Mouse (Mus musculus) midbrain, embryonic 15.5 days (tissue): ENCODE measurements around the gene Zfp212. TPM values are rescaled to one million over a fixed set of nuclear protein-coding genes. Genes with fewer than 3 reads are reported as not detected.

Experiments
- ATAC-seq: fragments of 200-750 bp; cut with Nextera tagmentation; replicated peaks from 2 replicates; pipeline ENCODE4 v1.8.0; 2017; ENCODE audit warnings: moderate TSS enrichment
- H3K27ac ChIP-seq: fragments of 300-500 bp; sonication (generic); 2 replicates; pipeline ENCODE4 v1.5.1; 2015; ENCODE audit warnings: mild to moderate bottlenecking, inconsistent platforms
- H3K27me3 ChIP-seq: fragments of 300-500 bp; sonication (generic); replicated peaks from 2 replicates; pipeline ENCODE4 v1.6.1; 2015; ENCODE audit warnings: inconsistent platforms
- H3K36me3 ChIP-seq: fragments of 300-500 bp; sonication (generic); replicated peaks from 2 replicates; pipeline ENCODE4 v1.6.1; 2015; ENCODE audit warnings: inconsistent platforms
- H3K4me1 ChIP-seq: fragments of 300-500 bp; sonication (generic); 2 replicates; pipeline ENCODE4 v1.6.1; 2015; ENCODE audit warnings: inconsistent platforms
- H3K4me2 ChIP-seq: fragments of 300-500 bp; sonication (generic); 2 replicates; pipeline ENCODE4 v1.6.1; 2015; ENCODE audit warnings: inconsistent platforms, mild to moderate bottlenecking, moderate library complexity
- H3K4me3 ChIP-seq: fragments of 300-500 bp; sonication (generic); 2 replicates; pipeline ENCODE4 v1.5.1; 2015; ENCODE audit warnings: mild to moderate bottlenecking, inconsistent platforms
- H3K9ac ChIP-seq: fragments of 300-500 bp; sonication (generic); 2 replicates; pipeline ENCODE4 v1.6.1; 2015; ENCODE audit warnings: mild to moderate bottlenecking, inconsistent platforms
- H3K9me3 ChIP-seq: fragments of 300-500 bp; sonication (generic); 2 replicates; pipeline ENCODE4 v1.6.1; 2016; ENCODE audit warnings: inconsistent platforms
- WGBS: fragments of 180-500 bp; shearing (Covaris S2); methylation state at CpG from one replicate; pipeline ENCODE4 v1.1.7; 2015; ENCODE audit warnings: mixed read lengths; 5-methylcytosine and 5-hydroxymethylcytosine counted together
- polyA plus RNA-seq: library from polyadenylated mRNA; unstranded; fragments of >200 nt; fragmentation: Nextera tagmentation; extraction: Ambion mirVana; gene quantifications from 2 replicates; pipeline ENCODE4 v1.2.1, GENCODE M21; 2015

Gene Zfp212
- polyA plus RNA-seq, 1 experiment from 2014 or later, result 20.0 TPM

DNA sequence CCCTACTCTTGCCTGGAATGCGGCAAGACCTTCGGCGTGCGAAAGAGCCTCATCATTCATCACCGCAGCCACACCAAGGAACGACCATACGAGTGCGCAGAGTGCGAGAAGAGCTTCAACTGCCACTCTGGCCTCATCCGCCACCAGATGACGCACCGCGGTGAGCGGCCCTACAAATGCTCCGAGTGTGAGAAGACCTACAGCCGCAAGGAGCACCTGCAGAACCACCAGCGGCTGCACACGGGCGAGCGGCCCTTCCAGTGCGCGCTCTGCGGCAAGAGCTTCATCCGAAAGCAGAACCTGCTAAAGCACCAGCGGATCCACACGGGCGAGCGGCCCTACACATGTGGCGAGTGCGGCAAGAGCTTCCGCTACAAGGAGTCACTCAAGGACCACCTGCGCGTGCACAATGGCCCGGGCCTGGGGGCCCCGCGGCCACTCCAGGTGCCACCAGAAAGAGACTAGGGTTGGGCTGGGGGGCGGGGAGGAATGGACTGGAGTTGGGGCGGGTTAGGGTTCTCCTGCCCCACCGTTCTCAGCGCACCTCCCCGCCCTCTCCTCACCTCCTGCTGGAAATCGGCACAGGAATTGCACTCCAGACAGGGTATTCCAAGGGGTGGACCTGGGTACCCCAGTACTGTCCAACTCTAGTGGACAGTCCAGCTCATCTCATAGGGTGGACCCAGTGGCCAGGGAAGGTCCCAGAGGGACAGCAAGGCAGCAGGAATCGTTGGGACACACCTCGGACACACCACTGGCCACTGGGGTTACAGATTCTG, 15.2 kb upstream of the Zfp212 start:
- Histone ChIP-seq H3K4me3 (no peak overlapping the region), H3K9ac (no peak overlapping the region), H3K27ac (no peak overlapping the region), H3K4me1 (no peaks in the 10 kb centered on the region), H3K27me3 (no peaks in the 10 kb centered on the region), H3K4me2 (no peak overlapping the region), H3K36me3 (peaks cover 64% of the 10 kb centered on the region), H3K9me3 (no peaks in the 10 kb centered on the region)
- WGBS, result 57% methylated on average over 44 of the region's 44 CpGs
- ATAC-seq, result peak; percentile 48

- WGBS, result 100% methylated on average over 5 of the region's 5 CpGs
- Histone ChIP-seq H3K4me2 (no peak overlapping the region), H3K27ac (no peak overlapping the region), H3K36me3 (peaks cover 55% of the 10 kb centered on the region), H3K9me3 (no peaks in the 10 kb centered on the region), H3K27me3 (no peaks in the 10 kb centered on the region), H3K4me3 (no peak overlapping the region), H3K9ac (no peak overlapping the region), H3K4me1 (no peaks in the 10 kb centered on the region)
- no peak for ATAC-seq
Observed at GRCm38 (mm10) chr6:47906326-47906725, 13.9 kb upstream of the Zfp212 start.

DNA sequence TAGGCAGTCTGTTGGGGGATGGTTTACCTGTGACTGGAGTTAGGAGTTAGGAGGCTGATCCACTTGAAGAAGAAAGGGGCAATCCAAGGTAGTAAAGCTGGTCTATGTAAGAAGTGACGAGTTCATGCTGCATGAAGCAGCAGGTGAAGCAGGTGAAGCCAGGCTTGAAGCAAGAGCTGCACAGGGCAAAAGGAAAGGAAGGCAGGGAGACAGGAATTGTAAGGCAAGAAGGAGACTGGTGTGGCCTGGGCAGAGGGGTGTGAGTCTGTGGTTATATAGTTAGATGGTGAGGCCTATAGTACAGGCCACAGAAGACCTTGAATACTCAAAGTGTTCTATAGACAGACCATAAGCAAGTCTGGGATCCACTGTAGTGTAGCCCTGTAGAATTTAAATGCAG, 11.3 kb upstream of the Zfp212 start:
- no peaks in the 10 kb centered on the region for H3K9me3 ChIP-seq
- H3K4me3 ChIP-seq, result no peak overlapping the region
- no peak for ATAC-seq
- no peak overlapping the region for H3K27ac ChIP-seq
- no peaks in the 10 kb centered on the region for H3K4me1 ChIP-seq
- no peak overlapping the region for H3K4me2 ChIP-seq
- peaks cover 33% of the 10 kb centered on the region for H3K36me3 ChIP-seq
- 97% methylated on average over 1 of the region's 1 CpGs for WGBS
- no peaks in the 10 kb centered on the region for H3K27me3 ChIP-seq
- H3K9ac ChIP-seq, result no peak overlapping the region

DNA sequence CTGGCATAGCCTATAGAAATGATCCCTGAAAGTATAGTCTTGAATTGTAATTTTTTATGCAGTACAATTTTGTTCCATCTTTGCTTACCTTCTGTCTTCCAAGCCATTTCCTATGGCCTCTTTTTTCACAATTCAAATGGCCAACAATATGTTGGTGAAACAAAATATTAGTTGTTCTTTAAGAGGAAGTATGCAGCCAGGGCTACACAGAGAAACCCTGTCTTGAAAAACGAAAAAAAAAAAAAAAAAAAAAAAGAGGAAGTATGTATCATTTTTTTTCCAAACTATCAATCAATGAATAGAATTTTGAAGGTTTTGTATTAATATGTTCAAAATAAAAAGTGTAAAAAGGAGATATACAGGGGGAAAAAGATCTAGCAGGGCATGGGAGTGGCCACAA, 8.6 kb upstream of the Zfp212 start:
- no peak overlapping the region for H3K4me3 ChIP-seq
- H3K27me3 ChIP-seq, result no peaks in the 10 kb centered on the region
- H3K27ac ChIP-seq, result no peak overlapping the region
- WGBS, result 61% methylated on average over 1 of the region's 1 CpGs
- no peak overlapping the region for H3K4me2 ChIP-seq
- no peak for ATAC-seq
- peaks cover 8% of the 10 kb centered on the region; the same call in 1 of the 2 replicates for H3K36me3 ChIP-seq
- H3K4me1 ChIP-seq, result no peaks in the 10 kb centered on the region
- no peak overlapping the region for H3K9ac ChIP-seq
- H3K9me3 ChIP-seq, result no peaks in the 10 kb centered on the region

- 62% methylated on average over 3 of the region's 3 CpGs for WGBS
- H3K4me3 ChIP-seq, result no peak overlapping the region
- 0 out of 2 replicates have a peak, but pooled peaks cover under 1% of the 10 kb centered on the region for H3K36me3 ChIP-seq
- H3K27ac ChIP-seq, result no peak overlapping the region
- H3K4me2 ChIP-seq, result no peak overlapping the region
- H3K27me3 ChIP-seq, result no peaks in the 10 kb centered on the region
- no peak for ATAC-seq
- no peaks in the 10 kb centered on the region for H3K9me3 ChIP-seq
- no peaks in the 10 kb centered on the region for H3K4me1 ChIP-seq
- H3K9ac ChIP-seq, result no peak overlapping the region
Observed at GRCm38 (mm10) chr6:47912991-47913390, 7.3 kb upstream of the Zfp212 start.

DNA sequence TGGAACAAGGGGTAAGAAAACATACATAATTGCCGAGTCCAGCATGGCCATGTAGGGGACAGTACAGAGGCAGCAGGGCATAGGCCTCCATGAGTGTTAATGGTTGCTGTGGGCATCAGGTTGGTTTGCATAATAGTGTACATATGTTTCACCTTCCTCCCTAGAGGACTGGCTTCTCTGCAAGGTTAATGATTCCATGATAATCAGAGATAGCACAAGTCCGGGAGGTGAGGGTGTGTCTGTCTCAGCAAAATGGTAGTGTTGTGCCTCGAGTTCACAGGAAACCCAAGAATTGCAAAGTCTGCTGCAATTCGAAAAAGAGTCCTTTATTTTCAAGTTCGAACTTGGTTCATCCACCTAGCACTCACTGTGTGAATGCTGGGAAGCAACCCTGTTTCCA, 3.2 kb upstream of the Zfp212 start:
- H3K4me3 ChIP-seq, result no peak overlapping the region
- WGBS, result 85% methylated on average over 5 of the region's 5 CpGs

DNA sequence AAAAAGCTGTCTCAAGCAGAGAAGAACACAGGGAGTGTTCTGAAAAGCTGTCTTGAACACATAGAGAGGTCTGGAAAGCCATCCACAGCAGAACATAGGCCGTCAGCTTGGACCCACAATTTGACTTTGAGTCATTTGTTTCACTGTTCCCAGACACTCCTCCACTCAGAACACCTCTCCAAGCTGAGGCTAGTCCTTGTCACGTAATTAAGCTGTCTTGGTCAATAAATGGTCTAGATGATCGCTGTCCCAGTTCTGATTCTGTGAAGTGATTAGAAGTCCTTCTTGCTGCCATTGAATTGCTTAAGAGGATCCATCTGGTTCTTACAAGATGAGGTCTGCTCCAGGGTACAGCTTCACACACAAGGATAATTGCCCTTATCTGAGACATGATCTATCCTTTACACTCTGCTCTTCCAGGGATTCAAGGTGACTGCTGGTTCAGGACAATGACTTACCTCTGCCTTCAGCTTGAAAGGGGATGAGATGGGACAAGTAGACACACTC, 1.5 kb upstream of the Zfp212 start:
- H3K27me3 ChIP-seq, result no peaks in the 10 kb centered on the region
- WGBS, result 86% methylated on average over 3 of the region's 3 CpGs
- no peaks in the 10 kb centered on the region for H3K9me3 ChIP-seq
- no peak overlapping the region for H3K4me3 ChIP-seq
- no peak overlapping the region for H3K9ac ChIP-seq
- no peak overlapping the region for H3K27ac ChIP-seq
- no peak for ATAC-seq
- peaks cover 20% of the 10 kb centered on the region for H3K4me1 ChIP-seq
- H3K36me3 ChIP-seq, result no peaks in the 10 kb centered on the region
- H3K4me2 ChIP-seq, result no peak overlapping the region

More for the DNA sequence above, 3.2 kb upstream of the Zfp212 start:
- Histone ChIP-seq H3K36me3 (no peaks in the 10 kb centered on the region), H3K4me2 (no peak overlapping the region), H3K27me3 (no peaks in the 10 kb centered on the region), H3K9ac (no peak overlapping the region), H3K27ac (no peak overlapping the region), H3K4me1 (peaks cover 16% of the 10 kb centered on the region), H3K9me3 (no peaks in the 10 kb centered on the region)
- no peak for ATAC-seq

- peak; percentile 24 for ATAC-seq
- 26% methylated on average over 11 of the region's 11 CpGs for WGBS
Observed at GRCm38 (mm10) chr6:47919646-47920446, 430 bp upstream of the Zfp212 start.

DNA sequence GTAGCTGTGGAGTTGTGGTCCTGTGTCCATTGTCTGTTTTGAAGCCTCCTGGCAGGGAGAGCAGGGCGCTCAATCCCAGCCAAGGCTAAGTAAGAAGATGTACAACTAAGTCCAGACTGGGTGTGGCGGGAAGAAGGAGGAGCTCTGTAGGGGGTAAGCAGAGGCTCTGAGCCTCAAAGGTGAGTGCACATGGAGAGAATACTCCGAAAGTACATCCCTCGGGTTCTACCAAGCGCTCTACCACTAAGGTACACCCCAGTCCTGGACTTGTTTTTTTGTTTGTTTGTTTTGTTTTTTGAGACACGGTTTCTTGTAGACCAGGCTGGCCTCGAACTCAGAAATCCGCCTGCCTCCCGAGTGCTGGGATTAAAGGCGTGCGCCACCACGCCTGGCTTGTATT, 22.2 kb downstream of the Zfp212 start:
- no peaks in the 10 kb centered on the region for H3K36me3 ChIP-seq
- H3K4me1 ChIP-seq, result peaks cover 10% of the 10 kb centered on the region; the same call in 1 of the 2 replicates
- H3K9ac ChIP-seq, result peak overlapping the region; percentile 51; the same call in 1 of the 2 replicates
- no peaks in the 10 kb centered on the region; the same call in 1 of the 2 replicates for H3K27me3 ChIP-seq
- H3K27ac ChIP-seq, result no peak overlapping the region
- H3K9me3 ChIP-seq, result no peaks in the 10 kb centered on the region
- peak overlapping the region; percentile 43 for H3K4me3 ChIP-seq
- H3K4me2 ChIP-seq, result peak overlapping the region; percentile 85
- WGBS, result 52% methylated on average over 12 of the region's 12 CpGs
- peak; percentile 13; the same call in 1 of the 2 replicates for ATAC-seq

More at GRCm38 (mm10) chr6:47919646-47920446, 430 bp upstream of the Zfp212 start:
- H3K9me3 ChIP-seq, result no peaks in the 10 kb centered on the region
- H3K27ac ChIP-seq, result peak overlapping the region; percentile 96
- peaks cover 20% of the 10 kb centered on the region for H3K4me1 ChIP-seq
- H3K4me2 ChIP-seq, result peak overlapping the region; percentile 91
- peak overlapping the region; percentile 95 for H3K4me3 ChIP-seq
- H3K27me3 ChIP-seq, result no peaks in the 10 kb centered on the region
- H3K9ac ChIP-seq, result peak overlapping the region; percentile 38; the same call in 1 of the 2 replicates
- H3K36me3 ChIP-seq, result no peaks in the 10 kb centered on the region

DNA sequence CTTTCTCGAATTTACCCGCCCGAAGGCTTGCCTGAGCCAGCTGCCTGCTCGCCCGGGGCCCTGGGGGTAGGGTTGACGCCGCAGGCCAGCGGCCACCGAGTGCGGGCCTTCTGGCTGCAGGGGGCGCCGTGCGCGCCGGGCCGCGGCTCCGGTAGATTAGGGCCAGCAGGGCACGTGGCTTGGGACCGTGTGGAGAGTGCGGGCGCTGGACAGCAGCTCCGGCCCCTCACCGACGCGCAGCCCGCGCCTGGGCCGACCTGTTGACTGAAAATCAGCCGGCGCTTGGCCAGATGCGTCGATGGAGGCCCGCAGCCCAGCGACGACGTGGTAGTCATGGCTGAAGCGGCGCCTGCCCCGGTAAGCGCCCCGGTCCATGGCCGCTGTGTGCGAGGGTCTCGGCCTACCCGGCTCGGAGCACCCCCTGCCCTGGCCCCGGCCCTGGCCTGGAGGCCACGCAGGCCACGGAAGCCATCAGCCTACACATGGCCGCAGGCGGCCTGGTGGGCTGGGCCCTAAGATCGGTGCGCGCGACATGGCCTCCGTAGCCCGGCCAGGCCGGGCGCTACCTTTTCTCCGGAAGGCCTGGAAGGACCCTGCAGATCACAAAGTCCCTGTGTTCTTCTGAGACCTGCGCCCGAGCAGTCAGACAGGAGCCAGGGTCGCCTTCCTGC, 22.9 kb downstream of the Zfp212 start:
- 8% methylated on average over 64 of the region's 64 CpGs for WGBS
- Histone ChIP-seq H3K9ac (peak overlapping the region; percentile 51), H3K27me3 (no peaks in the 10 kb centered on the region; the same call in 1 of the 2 replicates), H3K36me3 (no peaks in the 10 kb centered on the region), H3K4me1 (peaks cover 10% of the 10 kb centered on the region; the same call in 1 of the 2 replicates), H3K4me2 (peak overlapping the region; percentile 85), H3K9me3 (no peaks in the 10 kb centered on the region), H3K4me3 (peak overlapping the region; percentile 43), H3K27ac (0 out of 2 replicates have a peak overlapping the region, but pooled peaks have one; percentile 25)
- ATAC-seq, result peak; percentile 84

- H3K9ac ChIP-seq, result no peak overlapping the region
- WGBS, result 87% methylated on average over 3 of the region's 3 CpGs
- H3K36me3 ChIP-seq, result no peaks in the 10 kb centered on the region
- H3K27ac ChIP-seq, result no peak overlapping the region
- peak overlapping the region; percentile 85 for H3K4me2 ChIP-seq
- H3K4me1 ChIP-seq, result peaks cover 10% of the 10 kb centered on the region; the same call in 1 of the 2 replicates
- H3K9me3 ChIP-seq, result no peaks in the 10 kb centered on the region
- H3K4me3 ChIP-seq, result peak overlapping the region; percentile 43
- no peaks in the 10 kb centered on the region; the same call in 1 of the 2 replicates for H3K27me3 ChIP-seq
- no peak for ATAC-seq
Observed at GRCm38 (mm10) chr6:47943721-47944120, 23.4 kb downstream of the Zfp212 start.
